Mouse (Mus musculus) liver, embryonic 13.5 days (tissue): Measurements from ENCODE around the gene Pitpnc1. TPM values are rescaled to one million over a fixed set of nuclear protein-coding genes. Genes with fewer than 3 reads are reported as not detected.

Experiments used
- ATAC-seq: fragments of 200-750 bp; cut with Nextera tagmentation; 2 replicates; pipeline ENCODE4 v1.8.0; 2017; ENCODE audit warnings: low read depth, mild to moderate bottlenecking, moderate number of reproducible peaks, moderate library complexity
- DNase-seq: peaks from one replicate; pipeline ENCODE4 v3.0.0; 2022
- H3K27ac ChIP-seq: fragments of 300-500 bp; sonication (generic); 2 replicates; pipeline ENCODE4 v1.5.1; 2015; ENCODE audit warnings: moderate library complexity, mild to moderate bottlenecking, inconsistent platforms
- H3K27me3 ChIP-seq: fragments of 300-500 bp; sonication (generic); 2 replicates; pipeline ENCODE4 v1.6.1; 2015; ENCODE audit warnings: mild to moderate bottlenecking, inconsistent platforms
- H3K36me3 ChIP-seq: fragments of 300-500 bp; sonication (generic); 2 replicates; pipeline ENCODE4 v1.6.1; 2015; ENCODE audit warnings: mild to moderate bottlenecking, inconsistent platforms
- H3K4me1 ChIP-seq: fragments of 300-500 bp; sonication (generic); replicated peaks from 2 replicates; pipeline ENCODE4 v1.6.1; 2015; ENCODE audit warnings: inconsistent platforms
- H3K4me2 ChIP-seq: fragments of 300-500 bp; sonication (generic); 2 replicates; pipeline ENCODE4 v1.6.1; 2015; ENCODE audit warnings: inconsistent platforms, mild to moderate bottlenecking, moderate library complexity
- H3K4me3 ChIP-seq: fragments of 300-500 bp; sonication (generic); replicated peaks from 2 replicates; pipeline ENCODE4 v1.5.1; 2015; ENCODE audit warnings: mild to moderate bottlenecking, inconsistent platforms
- H3K9ac ChIP-seq: fragments of 300-500 bp; sonication (generic); 2 replicates; pipeline ENCODE4 v1.6.1; 2015; ENCODE audit warnings: mild to moderate bottlenecking, inconsistent platforms
- H3K9me3 ChIP-seq: fragments of 300-500 bp; sonication (generic); replicated peaks from 2 replicates; pipeline ENCODE4 v1.6.1; 2016; ENCODE audit warnings: inconsistent platforms
- WGBS: fragments of 180-500 bp; shearing (Covaris S2); methylation state at CpG from one replicate; pipeline ENCODE4 v1.1.7; 2015; ENCODE audit not compliant: insufficient replicate concordance; 5-methylcytosine and 5-hydroxymethylcytosine counted together
- polyA plus RNA-seq: library from polyadenylated mRNA; unstranded; fragments of >200 nt; fragmentation: Nextera tagmentation; extraction: Ambion mirVana; gene quantifications from 2 replicates; pipeline ENCODE4 v1.2.1, GENCODE M21; 2015

Pitpnc1 gene
- polyA plus RNA-seq, 1 experiment from 2014 or later: 7.4 TPM

DNA sequence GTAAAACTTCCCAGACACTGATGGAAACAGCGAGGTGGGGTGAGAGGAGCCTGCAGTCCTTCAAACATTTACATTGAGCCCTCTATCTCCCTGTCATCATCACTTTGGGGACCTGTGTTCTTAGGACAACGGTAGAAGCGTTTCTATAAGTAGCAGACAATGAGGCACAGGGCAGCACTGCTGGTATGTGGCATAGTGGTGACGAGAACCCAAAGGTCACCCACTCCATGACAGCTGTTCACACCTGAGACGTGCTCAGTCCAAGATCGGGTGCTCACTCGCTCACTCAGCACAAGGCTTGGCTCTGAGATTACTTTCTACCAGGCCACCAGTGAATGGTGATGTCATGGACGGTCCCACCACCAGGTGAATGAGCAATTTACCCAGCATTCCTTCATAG is 286.7 kb downstream of the Pitpnc1 start:
- no peak for ATAC-seq
- Histone ChIP-seq H3K27ac (no peak overlapping the region), H3K4me3 (no peak overlapping the region), H3K27me3 (no peaks in the 10 kb centered on the region), H3K4me2 (no peak overlapping the region), H3K9me3 (no peaks in the 10 kb centered on the region), H3K9ac (no peak overlapping the region), H3K4me1 (peaks cover 13% of the 10 kb centered on the region), H3K36me3 (peaks cover 70% of the 10 kb centered on the region)
- DNase-seq: no peak
- WGBS: 85% methylated on average over 8 of the region's 8 CpGs

DNA sequence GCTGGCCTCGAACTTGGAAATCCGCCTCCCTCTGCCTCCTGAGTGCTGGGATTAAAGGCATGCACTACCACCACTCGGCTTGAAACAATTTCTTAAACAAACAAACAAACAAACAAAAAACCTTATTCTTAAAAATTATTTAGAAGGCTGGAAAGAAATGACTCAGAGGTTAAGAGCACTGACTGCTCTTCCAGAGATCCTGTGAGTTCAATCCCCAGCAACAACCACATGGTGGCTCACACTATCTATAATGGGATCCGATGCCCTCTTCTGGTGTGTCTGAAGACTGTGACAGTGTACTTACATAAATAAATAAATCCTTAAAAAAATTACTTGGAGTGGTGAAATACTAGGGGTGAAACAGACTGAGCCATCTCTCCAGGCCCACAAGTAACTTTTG is 309.3 kb downstream of the Pitpnc1 start:
- WGBS: 63% methylated on average over 4 of the region's 4 CpGs
- Histone ChIP-seq H3K9ac (no peak overlapping the region), H3K9me3 (no peaks in the 10 kb centered on the region)

DNA sequence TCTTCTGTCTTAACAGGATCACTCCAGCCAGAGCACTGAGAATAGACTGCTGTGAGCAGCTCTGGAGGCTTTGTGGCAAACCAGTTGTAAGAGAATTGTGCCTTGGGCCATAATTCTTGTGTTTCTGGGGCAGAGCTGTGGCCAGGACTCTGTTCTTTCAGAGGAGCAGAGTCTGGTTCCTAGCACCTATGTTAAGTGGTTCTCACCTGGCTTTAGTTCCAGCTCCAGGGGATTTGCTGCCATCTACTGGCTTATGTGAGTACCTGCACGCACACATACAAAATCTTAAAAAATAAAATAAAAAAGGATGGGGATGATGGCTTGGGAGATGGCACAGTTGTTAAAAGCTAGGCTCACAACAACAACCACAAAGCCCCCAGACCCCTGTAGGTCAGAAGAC is 311.5 kb downstream of the Pitpnc1 start:
- Histone ChIP-seq H3K9me3 (no peaks in the 10 kb centered on the region), H3K4me2 (no peak overlapping the region), H3K36me3 (no peaks in the 10 kb centered on the region), H3K4me1 (peaks cover 8% of the 10 kb centered on the region; the same call in 1 of the 2 replicates), H3K9ac (no peak overlapping the region), H3K27me3 (no peaks in the 10 kb centered on the region), H3K4me3 (no peak overlapping the region), H3K27ac (no peak overlapping the region)
- 19% methylated on average over 1 of the region's 1 CpGs for WGBS
- no peak for DNase-seq
- no peak for ATAC-seq

More for the DNA sequence above, 309.3 kb downstream of the Pitpnc1 start:
- Histone ChIP-seq H3K27ac (no peak overlapping the region), H3K4me3 (no peak overlapping the region), H3K4me2 (no peak overlapping the region), H3K36me3 (peaks cover 9% of the 10 kb centered on the region), H3K4me1 (peaks cover 8% of the 10 kb centered on the region; the same call in 1 of the 2 replicates), H3K27me3 (no peaks in the 10 kb centered on the region)
- ATAC-seq (no peak), DNase-seq (no peak)

Other genes starting within 250 kb of the Pitpnc1 start
- 134 and 159 TPM in 2 replicates for gene Psmd12, start 8.8 kb upstream of the Pitpnc1 start, polyA plus RNA-seq
- gene Helz, start 77.2 kb upstream of the Pitpnc1 start, polyA plus RNA-seq: 5.4 and 7.1 TPM in 2 replicates
- gene Cacng1, start 245.8 kb upstream of the Pitpnc1 start, polyA plus RNA-seq: 0.08 TPM in 1 of 2 replicates, not detected in the other